Mouse (Mus musculus) spleen, adult 12 weeks (tissue): ENCODE measurements around the gene Efhd2.

Experiments used
- DNase-seq: peaks from one replicate; pipeline ENCODE4 v3.0.0; 2022; ENCODE audit warnings: low spot score

Efhd2 gene

GRCm38 (mm10) chr4:141857422-141857930 lies 17.2 kb downstream of the Efhd2 start:
- peak; percentile 61 for DNase-seq

DNA sequence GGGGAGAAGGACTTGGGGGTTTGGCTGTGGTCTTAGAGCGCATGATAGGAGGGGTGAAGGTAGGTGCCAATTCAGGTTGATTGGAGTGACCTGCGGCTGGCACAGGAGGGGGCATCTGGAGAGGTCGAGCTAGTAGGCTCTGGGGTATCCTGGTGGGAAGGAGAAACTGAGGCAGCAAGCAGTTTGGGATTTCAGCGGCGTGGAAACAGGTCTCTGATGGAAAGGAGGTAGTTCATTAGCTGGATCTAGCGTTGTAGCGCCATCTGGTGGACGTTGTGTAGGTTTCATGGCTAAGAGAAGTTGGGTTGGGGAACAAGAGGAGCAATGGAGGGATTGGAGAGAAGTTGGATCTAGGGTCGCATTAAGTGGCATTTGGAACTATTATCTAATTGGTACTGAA lies 21.3 kb downstream of the Efhd2 start:
- DNase-seq: no peak

GRCm38 (mm10) chr4:141845999-141846398 lies 28.7 kb downstream of the Efhd2 start, which contains the start of gene Ctrc:
TSS of gene Ctrc (minus strand) at chr4:141846359.
- peak; percentile 0 for DNase-seq

- no peak for DNase-seq
Measured at GRCm38 (mm10) chr4:141834536-141835095, 40.1 kb downstream of the Efhd2 start.

DNA sequence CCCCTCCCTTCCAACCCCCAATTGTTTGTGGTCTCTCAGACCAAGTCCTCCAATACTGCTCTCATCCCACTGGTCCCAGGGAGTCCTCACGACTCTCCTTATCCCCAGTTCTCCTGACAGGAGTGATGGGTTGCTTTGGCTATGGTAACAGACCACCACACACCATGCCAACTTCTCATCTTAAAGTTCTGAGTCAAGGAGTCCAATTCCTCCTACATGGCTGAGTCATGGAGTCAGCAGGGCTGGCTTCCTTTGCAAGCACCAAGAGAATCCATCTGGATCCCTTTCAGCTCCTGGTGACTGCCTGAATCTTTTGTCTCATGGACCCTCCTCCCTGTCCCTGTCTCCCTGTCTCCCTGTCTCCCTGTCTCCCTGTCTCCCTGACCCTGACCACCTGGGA lies 40.8 kb downstream of the Efhd2 start:
- no peak for DNase-seq

GRCm38 (mm10) chr4:141831361-141831760 lies 43.4 kb downstream of the Efhd2 start:
- DNase-seq: no peak

DNA sequence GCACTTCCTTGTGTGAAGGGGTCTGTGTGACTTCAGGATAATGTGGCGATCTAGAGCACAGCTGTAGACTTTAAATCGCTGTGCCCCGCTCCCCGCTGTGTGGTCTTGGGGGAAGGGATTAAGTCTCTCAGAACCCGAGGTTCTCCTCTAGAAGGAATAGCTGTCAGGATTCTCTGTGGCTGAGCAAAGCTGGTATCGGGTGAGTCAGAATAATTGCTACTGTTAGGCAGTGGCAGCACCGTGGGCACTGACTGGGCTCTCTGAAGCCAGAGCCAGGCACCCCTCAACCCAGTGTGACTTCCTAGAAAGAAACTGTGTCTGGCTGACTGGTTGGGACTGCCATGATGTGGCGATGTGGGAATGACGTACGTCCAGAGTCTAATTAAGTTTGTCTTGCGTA lies 44.3 kb downstream of the Efhd2 start:
- no peak for DNase-seq

GRCm38 (mm10) chr4:141828177-141828576 lies 46.5 kb downstream of the Efhd2 start:
- DNase-seq: no peak

DNA sequence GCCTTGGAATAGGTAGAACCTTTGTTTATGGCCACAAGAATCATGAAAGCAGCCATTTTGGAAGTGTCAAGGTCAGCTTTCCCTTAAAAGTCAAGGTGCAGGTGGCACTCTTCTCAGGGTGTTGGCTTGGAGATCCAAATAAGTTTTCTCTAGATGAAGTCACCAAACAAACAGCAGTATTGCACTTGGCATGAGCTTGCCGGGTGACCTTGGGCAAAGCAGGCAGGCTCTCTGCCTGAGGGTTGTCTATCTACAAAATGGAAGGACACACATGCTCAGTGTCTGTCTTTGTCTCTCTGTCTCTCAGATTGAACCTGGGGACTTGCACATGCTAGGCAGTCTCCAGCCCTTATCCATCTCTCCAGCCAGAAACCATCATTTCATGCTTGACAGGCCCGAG lies 47.3 kb downstream of the Efhd2 start:
- DNase-seq: no peak

DNA sequence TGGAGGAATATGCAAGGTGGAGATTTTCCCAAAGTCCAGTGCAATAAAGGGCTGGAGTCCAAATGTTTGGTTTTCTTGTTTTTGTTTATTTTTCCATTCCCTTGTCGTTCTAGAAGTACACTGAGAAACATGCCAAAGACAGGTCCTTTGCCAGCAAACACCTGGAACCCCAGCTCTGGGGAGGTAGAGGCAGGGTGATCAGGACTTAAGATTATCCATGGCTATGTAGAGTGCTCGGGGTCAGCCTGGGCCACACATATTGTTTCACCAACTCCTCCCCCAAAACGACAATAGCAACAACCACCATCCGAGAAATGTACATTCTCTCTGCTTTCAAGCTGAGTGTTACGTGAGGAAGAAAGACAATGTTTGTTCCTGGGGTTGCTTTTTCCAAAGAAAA lies 48.7 kb downstream of the Efhd2 start, which contains the start of gene Cela2a:
Gene Cela2a (minus strand): TSS at position 101 of the 400 bp plus-strand sequence.
- DNase-seq: no peak

- DNase-seq: no peak
Measured at GRCm38 (mm10) chr4:141822979-141823378, 51.7 kb downstream of the Efhd2 start.

GRCm38 (mm10) chr4:141822089-141822488 lies 52.6 kb downstream of the Efhd2 start:
- DNase-seq: no peak

GRCm38 (mm10) chr4:141821178-141821577 lies 53.5 kb downstream of the Efhd2 start:
- no peak for DNase-seq

- no peak for DNase-seq
Measured at GRCm38 (mm10) chr4:141819316-141819715, 55.4 kb downstream of the Efhd2 start.

- no peak for DNase-seq
Measured at GRCm38 (mm10) chr4:141818861-141819260, 55.9 kb downstream of the Efhd2 start.

DNA sequence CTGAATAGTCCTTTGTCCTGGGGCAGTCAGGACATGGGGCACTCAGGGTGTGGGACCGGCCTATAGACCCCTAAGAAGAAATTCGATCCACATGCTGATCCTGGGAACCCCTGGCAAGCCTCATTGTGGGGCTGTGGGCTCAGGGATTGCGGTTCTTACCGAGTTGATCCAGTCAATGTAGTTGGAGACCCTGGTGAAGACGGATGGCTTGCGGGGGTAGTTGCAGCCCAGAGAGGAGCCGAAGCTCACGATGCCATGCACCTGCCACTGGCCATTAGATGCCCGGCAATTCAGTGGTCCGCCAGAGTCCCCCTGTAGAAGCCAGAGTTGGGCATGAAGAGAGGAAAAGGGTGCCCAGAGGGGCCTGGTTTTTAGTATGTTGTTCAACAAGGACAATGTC lies 57.0 kb downstream of the Efhd2 start:
- DNase-seq: no peak

DNA sequence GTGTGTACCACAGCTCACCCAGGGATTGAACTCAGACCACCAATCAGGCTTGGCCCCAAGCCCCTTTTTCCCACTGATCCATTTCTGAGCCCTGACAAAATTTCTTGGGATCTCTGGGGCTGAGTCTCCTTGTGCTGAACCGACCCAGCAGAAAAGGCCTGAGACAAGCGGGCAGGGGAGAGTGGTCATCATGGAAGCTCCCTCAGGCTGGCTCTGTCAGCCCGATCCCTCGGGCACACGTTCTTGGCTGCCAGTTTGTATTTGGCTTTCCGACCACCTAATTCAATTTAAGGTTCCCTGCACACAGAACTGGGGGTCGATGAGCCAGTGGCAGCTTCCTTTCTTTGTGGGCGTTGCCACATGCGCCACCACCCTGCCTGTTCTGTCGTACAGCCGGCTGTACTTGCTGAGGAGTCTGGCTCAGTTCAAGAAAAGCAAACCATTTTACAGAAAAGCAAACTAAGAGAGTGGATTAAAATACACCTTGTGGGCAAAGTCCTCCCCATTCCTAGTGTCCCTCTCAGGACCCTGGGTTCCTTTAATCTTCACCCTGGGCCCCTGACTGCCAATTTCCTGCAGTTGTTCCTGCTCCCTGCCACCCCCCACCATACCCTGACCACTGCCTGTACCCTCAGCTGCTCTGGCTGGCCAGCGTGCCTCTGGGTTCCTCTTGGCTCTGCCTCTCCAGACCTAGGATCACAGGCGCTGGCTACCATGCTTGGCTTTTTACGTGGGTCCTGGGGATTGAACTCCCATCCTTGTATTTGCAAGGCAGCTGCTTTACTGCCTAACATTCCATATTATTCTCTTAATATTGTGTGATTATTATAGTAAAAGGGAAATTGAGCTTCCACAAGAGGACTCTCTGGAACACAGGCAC lies 57.7 kb downstream of the Efhd2 start:
- no peak for DNase-seq

- no peak for DNase-seq
Measured at GRCm38 (mm10) chr4:141816267-141816666, 58.5 kb downstream of the Efhd2 start.

- no peak for DNase-seq
Measured at GRCm38 (mm10) chr4:141811375-141811774, 63.3 kb downstream of the Efhd2 start.

DNA sequence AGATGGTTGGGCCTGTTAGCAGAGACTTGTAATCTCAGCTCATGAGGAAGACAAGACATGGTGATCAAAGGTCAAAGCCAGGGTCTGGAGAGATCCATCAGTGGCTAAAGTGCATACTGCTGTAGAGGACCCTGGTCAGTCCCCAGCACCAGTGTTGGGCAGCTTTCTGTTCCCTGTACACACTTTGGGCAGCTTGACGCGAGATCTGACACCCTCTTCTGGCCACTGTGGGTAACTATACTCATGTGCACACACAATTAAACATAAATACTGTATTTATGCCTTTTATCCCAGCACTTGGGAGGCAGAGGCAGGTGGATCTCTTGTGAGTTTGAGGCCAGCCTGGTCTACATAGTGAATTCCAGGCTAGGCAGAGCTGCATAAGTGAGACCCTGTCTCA lies 63.7 kb downstream of the Efhd2 start:
- no peak for DNase-seq

DNA sequence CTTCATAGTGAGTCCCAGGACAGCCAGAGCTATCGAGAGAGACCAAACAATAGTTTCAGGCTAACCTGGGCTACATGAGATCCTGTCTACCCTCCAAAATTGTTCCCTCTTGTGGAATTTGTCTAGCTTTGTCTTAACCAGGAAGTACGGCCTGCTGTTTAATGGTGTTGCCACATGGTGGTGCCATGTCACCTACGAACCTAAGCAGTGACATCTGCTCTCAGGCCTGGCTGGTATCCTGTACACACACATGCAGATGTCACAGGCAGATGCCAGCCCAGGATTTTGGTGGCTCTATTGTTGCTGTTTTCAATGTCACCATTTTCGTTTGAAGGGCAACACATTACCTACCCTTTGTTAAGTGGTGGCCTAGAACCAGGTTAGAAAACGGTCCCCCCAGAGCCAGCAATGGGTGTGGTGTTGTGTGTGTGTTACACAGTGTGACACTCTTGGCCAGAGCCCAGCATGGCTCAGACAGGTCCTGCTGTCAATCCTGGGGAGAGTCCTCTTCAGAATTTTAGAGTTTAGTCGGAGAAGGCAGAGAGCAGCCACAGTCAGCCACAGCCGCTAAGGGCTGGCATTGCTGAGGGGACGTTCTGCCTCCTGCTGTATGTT lies 64.8 kb downstream of the Efhd2 start:
- DNase-seq: no peak
